Mouse (Mus musculus) olfactory bulb, adult 2 months (tissue): Measurements from ENCODE around the gene Jak1.

Source experiments
- CTCF ChIP-seq: fragments of 200-500 bp; IDR thresholded peaks from 2 replicates; pipeline ENCODE4 v1.5.1; 2012; ENCODE audit warnings: low read depth, mild to moderate bottlenecking, low read length, moderate library complexity; ENCODE audit not compliant: insufficient read depth
- POLR2A ChIP-seq: fragments of 200-500 bp; IDR thresholded peaks from 2 replicates; pipeline ENCODE4 v1.6.1; 2012; ENCODE audit warnings: mild to moderate bottlenecking, low read depth, low read length, moderate library complexity; ENCODE audit not compliant: insufficient read depth

DNA sequence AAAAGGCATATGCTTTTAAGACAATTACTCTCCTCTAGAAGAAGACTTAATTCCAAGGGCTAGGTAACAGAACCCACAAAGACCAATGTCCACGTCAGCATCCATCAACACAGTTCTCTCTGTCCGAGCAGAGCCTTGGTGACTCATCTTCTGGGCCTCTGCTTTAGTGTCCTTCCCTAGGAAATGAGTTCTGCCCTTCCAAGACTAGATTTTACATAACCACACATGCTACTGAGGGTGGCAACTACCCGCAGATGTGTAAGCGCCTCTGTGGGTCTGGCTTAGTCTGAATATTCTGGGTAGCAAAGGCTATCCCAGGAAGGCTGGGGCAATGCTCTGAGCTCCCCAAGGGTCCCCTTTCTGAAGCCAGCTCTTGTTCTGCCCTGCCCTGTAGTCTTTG lies 99.3 kb downstream of the Jak1 start:
- TF ChIP-seq POLR2A, result no peak
- TF ChIP-seq CTCF, result no peak
